Mouse (Mus musculus) induced T-regulatory cell, adult 2 months (primary cell): ENCODE data around the gene Zbtb39.
"Not testable (repeated sequence)": the region's sequence is repeated elsewhere in the genome, so short reads cannot be mapped to it uniquely, and the experiment has no call there.

Source experiments
- DNase-seq: peaks from one replicate; pipeline ENCODE4 v3.0.0-alpha.2; 2012; ENCODE audit warnings: low read depth

Zbtb39 gene

GRCm38 (mm10) chr10:127737552-127737951, 1.8 kb upstream of the Zbtb39 start:
- peak; percentile 12 for DNase-seq

- peak; percentile 77 for DNase-seq
Observed at GRCm38 (mm10) chr10:127738151-127738882, 1.0 kb upstream of the Zbtb39 start.

- DNase-seq, result peak; percentile 43
Observed at GRCm38 (mm10) chr10:127739661-127740161, 373 bp downstream of the Zbtb39 start.

GRCm38 (mm10) chr10:127744661-127745060, 5.3 kb downstream of the Zbtb39 start:
- DNase-seq, result peak; percentile 72

GRCm38 (mm10) chr10:127745886-127746285, 6.5 kb downstream of the Zbtb39 start:
- DNase-seq, result no peak

GRCm38 (mm10) chr10:127747254-127747653, 7.9 kb downstream of the Zbtb39 start:
- DNase-seq, result no peak

- no peak for DNase-seq
Observed at GRCm38 (mm10) chr10:127748847-127749612, 9.7 kb downstream of the Zbtb39 start.

GRCm38 (mm10) chr10:127750136-127750777, 10.9 kb downstream of the Zbtb39 start:
- no peak for DNase-seq

GRCm38 (mm10) chr10:127751548-127751947, 12.2 kb downstream of the Zbtb39 start, which contains the start of gene Gpr182:
Gene Gpr182, minus strand, starts transcription at chr10:127751732.
- DNase-seq, result no peak

GRCm38 (mm10) chr10:127754566-127755166, 15.3 kb downstream of the Zbtb39 start:
- no peak for DNase-seq

- no peak for DNase-seq
Observed at GRCm38 (mm10) chr10:127755246-127755645, 15.9 kb downstream of the Zbtb39 start.

- no peak for DNase-seq
Observed at GRCm38 (mm10) chr10:127755770-127756468, 16.6 kb downstream of the Zbtb39 start.

- DNase-seq, result peak; percentile 49
Observed at GRCm38 (mm10) chr10:127759181-127760110, 20.1 kb downstream of the Zbtb39 start, which contains the start of the genes Rdh1 and Rdh16f1. Gene Rdh1, plus strand, starts transcription at chr10:127759721. Gene Rdh16f1, plus strand, starts transcription at chr10:127759787.

GRCm38 (mm10) chr10:127762926-127763325, 23.6 kb downstream of the Zbtb39 start:
- DNase-seq, result not testable (repeated sequence)

GRCm38 (mm10) chr10:127763914-127764680, 24.8 kb downstream of the Zbtb39 start:
- DNase-seq, result no peak

GRCm38 (mm10) chr10:127766564-127766963, 27.2 kb downstream of the Zbtb39 start:
- no peak for DNase-seq

GRCm38 (mm10) chr10:127776011-127776410, 36.7 kb downstream of the Zbtb39 start, which contains the start of gene Rdh9:
Gene Rdh9, plus strand, starts transcription at chr10:127776386.
- DNase-seq, result no peak

GRCm38 (mm10) chr10:127782321-127782720, 43.0 kb downstream of the Zbtb39 start:
- DNase-seq, result not testable (repeated sequence)

- not testable (repeated sequence) for DNase-seq
Observed at GRCm38 (mm10) chr10:127785411-127785810, 46.1 kb downstream of the Zbtb39 start.
